Mouse (Mus musculus): ENCODE measurements around the gene Psmb1. TPM values are rescaled to one million over a fixed set of nuclear protein-coding genes. Genes with fewer than 3 reads are reported as not detected.
"Not testable (repeated sequence)": the region's sequence is repeated elsewhere in the genome, so short reads cannot be mapped to it uniquely, and the experiment has no call there.

The Psmb1 gene
- total RNA-seq (2021) (100 to 1,000 TPM; 156 to 176 TPM), polyA plus RNA-seq (2012; rRNA removed) (26.0 and 29.3 TPM in 2 replicates)
- long read RNA-seq, transcript Psmb1-201 (6 exons, 1,758 nt), result major isoform, 220 of 234 reads
- long read RNA-seq, partial matches to known transcripts, result 9 of 234 reads
- long read RNA-seq, other reads (novel, unspliced or antisense), result 3 of 234 reads

GRCm38 (mm10) chr17:15499656-15500394, at the start of gene Psmb1, which contains the start of gene Tbp:
Gene Psmb1 (minus strand): TSS chr17:15499751.
Gene Tbp (plus strand): TSS chr17:15499888.
- DNase-seq, result peak; percentile 98

GRCm38 (mm10) chr17:15546440-15546839, 46.9 kb upstream of the Psmb1 start:
- DNase-seq, result no peak

GRCm38 (mm10) chr17:15543868-15544267, 44.3 kb upstream of the Psmb1 start:
- not testable (repeated sequence) for DNase-seq

GRCm38 (mm10) chr17:15540309-15540708, 40.8 kb upstream of the Psmb1 start:
- no peak for DNase-seq

- DNase-seq, result peak; percentile 12
Observed at GRCm38 (mm10) chr17:15536457-15536904, 36.9 kb upstream of the Psmb1 start.

GRCm38 (mm10) chr17:15535943-15536342, 36.4 kb upstream of the Psmb1 start:
- DNase-seq, result no peak

- DNase-seq, result peak; percentile 46
Observed at GRCm38 (mm10) chr17:15535162-15535800, 35.7 kb upstream of the Psmb1 start.

- DNase-seq, result peak; percentile 26
Observed at GRCm38 (mm10) chr17:15530141-15530540, 30.6 kb upstream of the Psmb1 start.

- no peak for DNase-seq
Observed at GRCm38 (mm10) chr17:15528887-15529286, 29.3 kb upstream of the Psmb1 start.

- no peak for DNase-seq
Observed at GRCm38 (mm10) chr17:15527811-15528136, 28.2 kb upstream of the Psmb1 start.

- peak; percentile 97 for DNase-seq
Observed at GRCm38 (mm10) chr17:15526986-15527810, 27.6 kb upstream of the Psmb1 start, which contains the start of gene Pdcd2. Gene Pdcd2 (minus strand): TSS chr17:15527301.

- DNase-seq, result no peak
Observed at GRCm38 (mm10) chr17:15526304-15526703, 26.8 kb upstream of the Psmb1 start.

- no peak for DNase-seq
Observed at GRCm38 (mm10) chr17:15518766-15519165, 19.2 kb upstream of the Psmb1 start.

GRCm38 (mm10) chr17:15518186-15518585, 18.6 kb upstream of the Psmb1 start:
- DNase-seq, result no peak

GRCm38 (mm10) chr17:15517776-15518175, 18.2 kb upstream of the Psmb1 start:
- DNase-seq, result no peak

GRCm38 (mm10) chr17:15510694-15511093, 11.1 kb upstream of the Psmb1 start:
- DNase-seq, result no peak

GRCm38 (mm10) chr17:15498753-15499113, 818 bp downstream of the Psmb1 start:
- DNase-seq, result no peak

GRCm38 (mm10) chr17:15497882-15498752, 1.4 kb downstream of the Psmb1 start:
- peak; percentile 96 for DNase-seq

- DNase-seq, result no peak
Observed at GRCm38 (mm10) chr17:15490542-15490941, 9.0 kb downstream of the Psmb1 start.

GRCm38 (mm10) chr17:15472671-15473070, 26.9 kb downstream of the Psmb1 start:
- DNase-seq, result no peak

GRCm38 (mm10) chr17:15467669-15468068, 31.9 kb downstream of the Psmb1 start:
- DNase-seq, result peak; percentile 60

All from adrenal gland, adult 2 months (tissue).